Mouse (Mus musculus) right cerebral cortex, postnatal 10 days (tissue): ENCODE results near the gene Lins1.

Experiments used
- DNase-seq, 2 experiments: peaks; one replicate each; pipeline ENCODE4 v3.0.0; 2021; ENCODE audit warnings: low spot score in 2 of 2

Lins1 gene

DNA sequence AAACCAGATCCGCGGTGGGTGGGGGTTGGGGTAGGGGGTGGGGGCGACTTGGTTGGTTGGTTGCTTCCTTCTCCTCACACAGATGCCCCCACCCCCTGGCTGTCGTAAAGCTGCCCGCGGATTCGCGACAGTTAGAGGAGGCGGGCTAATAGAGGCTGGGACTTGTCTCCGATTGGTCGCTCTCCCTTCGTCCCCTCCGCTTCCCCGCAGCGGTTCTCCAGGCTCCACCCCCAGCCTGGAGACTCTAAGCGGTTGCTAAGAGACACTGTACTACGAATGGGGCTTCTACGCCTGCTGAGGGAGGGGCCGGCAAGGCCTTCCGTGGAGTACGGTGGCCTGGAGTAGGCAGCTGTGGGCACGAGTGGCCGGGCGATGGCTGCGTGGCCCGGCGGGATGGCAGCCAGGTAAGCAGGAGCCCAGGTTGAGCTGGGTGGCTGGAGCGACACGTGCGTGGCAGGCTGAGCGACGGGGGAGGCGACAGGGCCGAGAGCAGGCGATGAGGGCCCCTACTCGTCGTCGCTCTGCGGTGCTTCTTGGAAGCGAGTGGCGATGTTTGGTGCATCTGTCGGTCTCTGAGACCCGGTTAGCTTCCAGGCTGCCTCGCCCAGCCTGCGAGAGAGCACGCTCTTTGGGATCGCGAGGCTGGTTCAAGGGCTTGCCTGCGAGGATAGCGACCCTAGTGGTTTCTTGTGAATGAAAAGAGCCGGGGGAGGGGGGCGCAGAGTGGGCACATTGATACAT, at the start of gene Lins1:
TSS of gene Lins1 (plus strand) at position 270 of the 741 bp plus-strand sequence.
- peak; percentile 99 to 100 for DNase-seq

DNA sequence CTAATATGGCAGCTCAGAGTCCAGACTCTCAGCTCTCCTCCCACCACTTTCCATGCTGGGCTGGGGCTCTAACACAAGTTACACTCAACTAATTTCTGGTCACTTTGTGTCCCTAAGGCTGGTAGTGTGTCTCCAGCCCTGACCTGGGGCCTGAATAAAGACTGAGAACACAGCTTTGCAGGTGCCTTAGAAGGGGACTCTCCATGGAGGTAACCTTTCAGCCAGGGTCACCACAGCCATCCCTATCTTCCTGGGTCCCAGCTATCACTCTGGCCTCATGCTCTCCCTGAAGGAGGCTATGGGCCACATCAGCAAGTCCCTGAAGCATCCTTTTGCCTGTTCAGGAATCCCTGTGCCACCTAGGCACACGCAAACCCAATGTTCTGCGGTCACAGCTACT, 44.0 kb upstream of the Lins1 start:
- DNase-seq: no peak

DNA sequence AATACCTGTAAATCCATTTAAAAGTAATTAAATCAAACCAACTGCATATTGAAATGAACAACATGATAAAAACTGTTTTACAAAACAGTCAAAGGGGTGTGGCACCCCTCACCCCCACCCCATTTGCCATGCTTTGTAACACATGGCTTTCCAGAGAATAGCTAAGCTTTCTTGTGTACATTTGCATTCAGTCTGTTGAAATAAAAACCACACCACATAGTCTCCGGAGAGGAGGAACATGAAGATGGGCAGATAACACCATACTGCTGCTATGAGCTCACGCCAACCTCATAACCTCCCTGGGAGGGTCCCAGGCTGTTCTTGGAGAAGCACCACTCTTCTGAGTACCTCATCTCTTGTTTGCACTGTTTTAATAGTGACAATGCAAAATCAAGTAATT, 40.5 kb upstream of the Lins1 start:
- no peak for DNase-seq

DNA sequence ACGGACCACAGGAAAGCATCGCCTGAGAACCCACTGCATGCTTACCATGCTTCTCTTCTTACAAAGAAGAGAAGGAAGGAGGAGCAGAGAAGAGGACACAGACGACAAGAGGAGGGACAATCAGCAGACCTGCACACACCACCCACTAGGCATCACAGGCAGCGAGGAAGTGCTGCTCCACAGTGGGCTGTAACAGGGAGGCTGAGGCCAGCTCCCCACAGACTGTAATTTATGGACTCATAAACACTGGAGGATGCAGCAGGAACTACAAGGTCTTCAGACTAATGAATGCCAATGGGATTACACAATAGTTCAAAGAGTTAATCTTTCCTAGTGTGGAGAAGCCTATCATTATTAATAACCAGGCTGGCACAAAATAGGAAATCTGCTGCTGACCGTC, 38.8 kb upstream of the Lins1 start:
- no peak for DNase-seq

DNA sequence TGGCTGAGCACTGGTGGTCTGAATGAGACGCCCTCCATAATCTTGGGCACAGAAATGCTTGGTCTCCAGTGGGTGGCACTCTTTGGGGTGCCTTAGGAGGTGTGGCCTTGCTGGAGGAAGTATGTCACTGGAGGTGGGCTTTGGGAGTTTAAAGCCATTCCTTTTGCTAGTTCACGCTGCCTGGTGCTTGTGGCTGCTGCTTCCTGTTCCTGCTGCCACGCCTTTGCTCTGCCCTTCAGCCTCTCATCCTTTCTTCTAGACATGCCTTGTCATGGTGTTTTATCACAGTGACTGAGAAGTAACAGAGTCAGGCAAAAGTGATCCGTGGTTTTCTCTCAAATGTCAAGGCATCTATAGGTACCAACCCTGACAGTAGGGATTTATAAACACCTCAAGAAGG, 37.5 kb upstream of the Lins1 start:
- no peak for DNase-seq

DNA sequence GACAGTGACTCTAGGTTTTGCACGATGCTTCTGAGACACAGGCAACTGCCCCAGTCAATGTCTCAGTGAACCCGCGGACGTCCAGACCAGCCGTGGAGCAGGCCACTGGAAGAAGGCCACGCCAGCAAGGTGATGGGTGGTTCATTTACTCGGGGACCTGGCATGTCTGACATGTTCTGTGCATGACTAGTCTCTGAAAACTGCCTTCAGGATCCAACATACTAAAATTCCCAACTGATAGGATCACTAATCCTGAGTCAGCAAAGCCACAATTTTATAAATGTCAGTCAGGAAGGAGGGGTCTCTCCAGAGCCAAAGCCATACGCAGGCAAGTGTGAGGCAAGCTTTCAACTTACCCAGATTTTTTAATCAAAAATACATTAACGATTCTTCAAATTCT, 36.1 kb upstream of the Lins1 start:
- DNase-seq: no peak

DNA sequence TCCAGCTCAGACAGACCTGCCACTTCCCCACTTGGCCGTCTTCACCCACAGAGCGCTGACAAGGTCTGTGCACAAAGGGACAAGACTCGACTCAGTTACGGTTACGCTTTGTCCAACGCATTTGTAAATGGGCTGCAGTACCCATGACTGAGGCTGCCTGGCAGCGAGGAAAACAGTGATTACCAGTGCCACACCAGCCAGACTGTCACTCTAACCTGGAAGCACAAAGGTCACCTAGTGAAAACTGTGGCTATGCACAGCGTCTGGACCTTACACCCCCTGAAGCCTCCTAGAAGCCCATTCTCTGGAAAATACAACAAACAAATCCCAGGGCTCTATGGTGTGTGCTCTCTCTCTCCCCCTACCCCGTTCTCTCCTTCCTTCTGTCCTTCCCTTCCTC, 34.2 kb upstream of the Lins1 start:
- DNase-seq: no peak

DNA sequence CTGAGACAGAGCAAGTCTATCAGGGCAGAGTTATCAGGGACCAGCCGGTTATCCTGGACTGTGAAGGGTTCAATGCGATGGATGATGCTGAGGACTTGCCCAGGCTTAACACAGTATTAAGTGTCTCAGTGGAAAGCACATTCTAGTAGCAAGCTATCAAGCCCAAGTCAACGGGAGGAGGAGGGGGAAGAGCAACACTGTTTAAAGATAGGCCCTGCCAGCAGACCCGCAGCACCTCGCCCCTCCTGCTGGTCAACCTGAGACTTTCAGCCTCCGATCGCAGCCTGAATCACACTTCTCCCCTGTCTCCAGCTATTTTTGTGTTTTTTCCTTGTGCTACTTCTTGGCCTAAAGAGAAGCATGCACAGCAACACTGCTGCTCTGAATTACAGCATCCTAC, 29.4 kb upstream of the Lins1 start:
- DNase-seq: no peak

DNA sequence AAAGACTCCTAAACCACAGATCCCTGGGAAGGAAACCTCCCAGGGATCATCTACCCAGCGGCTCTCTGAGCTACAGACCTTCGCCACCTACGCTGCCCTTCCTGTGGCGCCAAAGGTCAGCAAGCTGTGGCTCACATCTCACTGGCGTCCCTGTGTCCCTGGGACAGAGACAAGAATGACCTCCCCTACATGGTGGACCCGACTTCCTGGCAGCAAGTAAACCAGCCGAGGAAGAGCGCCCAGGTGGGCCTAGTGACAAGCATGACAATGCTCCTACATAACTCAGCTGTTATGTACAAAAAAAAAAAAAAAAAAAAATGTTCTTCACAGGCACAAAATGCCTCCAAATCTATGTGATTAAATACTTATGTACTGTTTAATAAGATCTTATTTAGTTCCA, 28.7 kb upstream of the Lins1 start:
- DNase-seq: peak in 1 of 2 experiments; percentile 30

DNA sequence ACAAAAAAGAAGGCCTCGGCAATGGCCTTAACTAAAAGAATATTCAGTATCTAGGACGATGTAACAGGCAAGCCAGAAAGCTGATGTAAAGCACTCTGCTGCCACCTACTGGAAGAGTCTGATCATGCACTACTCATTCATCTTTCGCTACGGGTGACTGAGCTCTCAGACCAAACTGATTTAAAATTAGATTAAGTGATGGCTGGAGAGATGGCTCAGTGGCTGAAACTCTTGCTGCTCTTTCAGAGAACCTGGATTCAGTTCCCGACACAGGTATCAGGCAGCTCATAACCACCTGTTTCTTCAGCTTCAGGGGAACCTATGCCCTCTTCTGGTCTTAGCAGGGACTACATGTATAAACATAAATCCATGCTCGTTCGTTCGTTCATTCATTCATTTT, 28.1 kb upstream of the Lins1 start:
- DNase-seq: peak; percentile 85 to 87

DNA sequence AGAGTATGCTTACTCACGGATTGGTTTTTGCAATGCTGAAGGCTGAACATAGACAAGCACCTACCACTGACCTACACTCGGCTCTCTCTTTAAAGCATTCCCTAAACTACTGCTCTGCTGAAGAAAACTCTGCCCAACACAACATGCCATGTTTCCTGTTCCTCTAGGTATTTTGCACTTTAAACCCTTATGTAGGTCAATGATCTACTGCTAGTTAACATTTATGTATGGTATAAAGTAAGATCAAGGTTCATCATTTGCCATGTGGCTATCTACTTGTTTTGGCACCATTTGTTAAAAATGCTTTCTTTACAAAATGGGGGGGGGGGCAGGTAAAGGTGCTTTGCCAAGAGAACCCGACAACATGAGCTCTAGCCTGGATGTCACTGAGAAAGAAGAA, 26.1 kb upstream of the Lins1 start:
- no peak for DNase-seq

DNA sequence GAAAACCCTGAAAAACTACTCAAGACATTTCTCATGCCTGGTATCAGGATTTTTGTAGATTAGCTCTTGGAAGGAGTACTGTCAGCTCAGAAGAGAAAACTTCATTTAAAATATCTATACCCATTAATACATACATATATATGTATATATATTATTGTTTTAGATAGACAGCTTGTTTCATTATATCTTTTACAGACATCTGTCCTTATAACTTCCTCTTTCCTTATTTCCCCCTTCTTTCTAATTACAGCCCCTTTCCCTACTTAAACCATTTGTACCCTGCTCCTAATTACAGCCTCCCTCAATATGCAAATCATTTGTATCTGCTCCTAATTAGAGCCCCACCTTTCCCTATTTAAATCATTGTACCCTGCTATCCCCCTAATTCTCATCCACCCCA, 22.6 kb upstream of the Lins1 start:
- no peak for DNase-seq

DNA sequence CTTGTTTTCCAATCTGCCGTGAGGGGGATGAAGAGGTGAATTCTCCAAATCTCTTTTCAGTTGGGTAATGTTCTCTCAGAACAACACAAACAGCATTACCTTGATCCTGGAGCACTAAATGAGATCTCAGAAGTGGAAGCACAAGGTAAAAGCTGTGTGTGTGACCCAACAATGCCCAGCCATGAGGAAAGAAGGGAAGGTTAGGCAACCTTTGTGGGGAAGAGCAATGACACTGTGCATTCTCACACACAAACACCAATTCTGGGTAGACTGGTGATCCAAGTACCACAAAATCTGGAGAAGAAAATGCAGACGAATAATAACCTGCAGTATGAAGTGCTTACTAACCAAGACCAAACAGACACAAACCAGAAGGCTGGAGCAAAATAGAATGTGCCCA, 13.9 kb upstream of the Lins1 start:
- DNase-seq: no peak

DNA sequence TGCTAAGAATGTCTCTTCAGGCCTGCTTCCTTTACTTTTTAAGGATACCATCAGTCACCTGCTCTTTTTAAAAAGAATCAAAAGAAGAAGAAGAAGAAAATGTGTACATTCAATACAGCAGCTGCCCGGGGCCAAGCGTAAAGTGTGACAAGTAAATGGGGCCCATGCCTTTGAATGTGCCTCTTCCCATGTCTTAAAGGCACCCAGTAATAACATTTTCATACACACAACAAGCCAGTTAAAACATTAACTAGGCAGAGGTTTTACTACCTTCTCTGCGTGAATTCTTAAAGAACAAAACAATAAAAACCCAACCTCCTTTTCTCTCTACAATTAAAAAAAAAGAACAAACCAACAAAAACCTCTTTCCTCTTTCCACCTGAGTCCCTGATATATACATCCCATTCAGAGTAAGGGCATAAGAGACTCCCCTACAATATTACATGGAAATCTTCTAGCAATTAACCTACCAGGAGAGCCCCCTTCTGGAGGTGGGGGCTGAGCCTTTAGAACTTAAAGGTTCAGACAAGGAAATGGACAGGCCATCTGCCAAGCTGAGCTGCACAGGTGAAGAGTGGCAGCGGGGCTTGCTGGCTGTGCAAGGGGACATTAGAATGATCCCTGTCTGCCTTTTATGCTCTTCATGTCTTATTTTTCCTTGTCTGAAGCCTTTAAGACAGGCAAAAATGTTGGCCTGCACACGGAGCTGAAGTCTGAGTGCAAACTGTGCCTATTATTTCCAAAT, 7.4 kb upstream of the Lins1 start:
- no peak for DNase-seq

DNA sequence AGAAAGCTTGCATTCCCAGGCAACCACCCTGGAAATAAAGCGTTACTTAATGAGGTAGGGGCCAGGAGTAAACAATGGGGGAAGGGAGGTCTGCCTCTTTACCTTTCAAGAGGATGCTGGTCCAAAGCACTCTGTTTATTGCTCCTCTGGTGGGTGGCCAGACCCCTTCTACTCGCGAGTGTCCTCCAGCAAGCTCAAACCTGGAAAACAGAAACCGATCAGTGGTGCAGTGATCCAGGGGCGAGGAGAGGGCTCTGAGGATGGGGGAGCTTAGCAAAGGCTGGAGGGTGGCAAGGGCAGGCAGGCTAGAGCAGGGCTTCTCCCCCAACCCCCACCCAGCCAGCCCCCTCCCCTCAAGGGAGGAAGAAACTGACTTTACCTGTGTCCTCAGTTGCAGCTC, 968 bp upstream of the Lins1 start:
- no peak for DNase-seq

DNA sequence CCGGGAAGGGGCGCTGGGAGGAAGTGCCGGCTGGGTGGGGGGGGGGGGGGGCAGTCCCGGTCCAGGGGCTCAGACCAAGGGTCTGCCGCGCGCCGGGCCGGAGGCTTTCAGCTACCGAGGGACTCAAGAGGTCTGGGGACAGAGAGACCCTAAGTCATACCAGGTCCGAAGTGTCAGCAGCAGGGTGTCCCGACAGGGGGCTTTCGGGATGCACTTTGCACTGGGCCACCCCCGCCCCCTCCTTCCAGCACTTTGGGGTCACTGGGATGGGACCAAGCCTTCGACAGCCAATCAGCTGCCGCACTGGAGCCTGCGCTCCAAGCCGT, 432 bp upstream of the Lins1 start, which contains the start of gene Asb7:
TSS of gene Asb7 (minus strand) at position 303 of the 326 bp plus-strand sequence.
- DNase-seq: no peak

DNA sequence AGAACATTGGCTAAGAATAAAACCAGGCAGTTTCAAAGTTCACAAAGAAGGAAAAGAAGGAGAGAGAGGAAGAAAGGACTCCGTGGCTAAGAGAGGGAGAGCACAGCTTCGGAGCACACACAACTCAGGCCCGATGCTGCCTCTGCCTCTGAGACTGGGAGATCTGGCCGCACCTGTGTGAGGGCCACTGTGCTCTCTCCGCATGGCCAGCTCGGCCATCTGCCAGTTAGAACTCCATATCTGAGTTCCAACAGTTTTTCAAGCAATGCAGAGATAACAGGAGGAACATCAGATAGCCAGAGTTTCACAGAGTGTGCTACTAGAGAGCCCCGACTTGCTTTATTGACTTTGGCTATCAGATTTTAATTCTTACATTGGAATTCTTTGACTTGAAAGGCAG, 4.8 kb downstream of the Lins1 start:
- no peak for DNase-seq

DNA sequence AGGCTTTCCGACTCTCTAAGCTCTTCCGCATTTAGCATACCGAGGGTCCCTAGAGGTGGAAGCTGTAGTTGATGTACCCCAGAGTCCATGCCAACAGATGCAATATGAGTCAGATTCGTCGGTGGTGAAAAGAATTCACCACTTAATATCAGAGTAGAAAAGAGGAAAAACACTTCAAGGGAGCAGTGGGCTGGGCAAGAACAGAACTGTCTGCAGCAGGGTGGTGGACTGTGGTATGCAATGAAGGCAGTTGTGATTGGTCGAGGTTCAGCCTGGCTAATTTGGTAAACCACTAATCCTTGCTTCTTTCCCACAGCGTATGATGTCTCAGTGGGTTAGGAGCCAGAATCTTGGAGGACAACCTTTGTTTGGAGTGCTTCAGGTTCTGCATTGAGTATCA, 13.0 kb downstream of the Lins1 start:
- peak in 1 of 2 experiments; percentile 7 for DNase-seq

DNA sequence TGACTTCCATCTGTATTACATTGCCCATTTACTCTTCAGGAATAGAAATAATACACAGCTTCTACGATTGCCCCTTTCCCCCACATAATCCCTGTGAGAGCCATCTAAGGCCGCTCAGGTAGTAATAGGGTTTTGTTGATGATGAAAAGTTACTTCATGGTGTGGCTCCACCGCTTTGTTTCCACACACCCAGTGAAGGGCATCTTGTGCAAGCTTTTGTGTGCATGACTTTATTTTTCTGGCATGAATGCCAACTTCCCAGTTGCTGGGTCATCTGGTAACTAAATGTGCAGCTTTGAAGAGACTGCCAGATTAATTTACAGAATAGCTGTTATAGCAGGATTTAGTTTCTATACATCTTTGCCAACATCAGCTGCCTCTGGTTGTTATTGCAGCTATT, 14.9 kb downstream of the Lins1 start:
- no peak for DNase-seq

DNA sequence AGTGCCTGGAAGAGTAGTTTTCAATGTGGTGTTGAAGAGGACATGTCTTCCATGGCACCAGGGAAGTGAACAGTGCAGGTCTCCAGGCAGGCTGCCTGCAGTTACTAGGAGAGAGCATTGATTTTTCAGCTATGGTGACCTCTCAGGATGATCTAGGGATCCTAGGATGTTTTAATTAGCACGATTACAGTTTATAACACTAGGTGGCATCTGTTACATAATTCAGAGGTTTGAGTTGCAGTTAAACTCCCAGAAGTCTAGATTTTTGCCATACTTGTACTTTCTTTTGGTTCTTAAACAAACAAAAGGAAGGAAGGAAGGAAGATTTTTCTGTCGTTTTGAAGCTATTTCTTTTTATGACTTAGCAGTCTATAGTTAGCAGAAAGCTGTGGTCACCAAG, 21.5 kb downstream of the Lins1 start:
- DNase-seq: peak in 1 of 2 experiments; percentile 13

DNA sequence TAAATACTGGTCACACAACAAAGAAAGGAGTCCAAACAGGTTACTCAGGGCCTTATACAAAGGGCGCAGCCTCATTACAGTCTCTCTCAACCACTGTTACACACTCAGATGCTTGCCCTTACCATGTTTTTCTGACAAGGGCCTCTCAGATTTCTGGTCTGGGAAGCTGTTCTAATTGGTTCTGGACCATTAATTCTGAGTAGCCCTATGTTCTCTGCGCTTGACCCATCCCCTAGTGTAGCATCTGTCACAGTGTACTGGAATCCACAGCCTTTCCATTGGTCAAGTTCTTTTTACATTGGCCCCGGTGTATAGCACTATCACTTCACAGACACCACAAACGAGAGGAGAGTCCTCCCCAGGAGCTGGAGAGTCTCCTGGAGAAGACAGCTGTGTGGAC, 34.8 kb downstream of the Lins1 start:
- DNase-seq: no peak

DNA sequence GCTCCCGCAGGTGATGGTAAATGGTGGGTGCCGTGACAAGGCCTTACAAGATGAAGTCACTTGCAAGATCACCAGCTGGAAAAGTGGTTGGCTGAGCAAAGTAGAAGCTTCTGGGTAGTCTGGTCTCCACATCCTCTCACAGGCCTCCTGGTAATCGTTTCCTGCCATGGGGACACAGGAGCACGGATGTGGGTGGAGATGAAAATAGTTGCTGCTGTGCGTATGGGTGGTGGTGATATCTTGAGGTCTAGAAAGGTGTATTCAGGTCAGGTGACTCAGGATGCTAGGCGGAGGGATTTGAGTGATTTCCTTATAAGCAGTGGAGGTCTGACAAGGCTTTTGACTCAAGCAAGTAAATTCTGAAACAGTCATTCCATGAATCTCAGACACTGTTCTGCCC, 35.3 kb downstream of the Lins1 start:
- no peak for DNase-seq

DNA sequence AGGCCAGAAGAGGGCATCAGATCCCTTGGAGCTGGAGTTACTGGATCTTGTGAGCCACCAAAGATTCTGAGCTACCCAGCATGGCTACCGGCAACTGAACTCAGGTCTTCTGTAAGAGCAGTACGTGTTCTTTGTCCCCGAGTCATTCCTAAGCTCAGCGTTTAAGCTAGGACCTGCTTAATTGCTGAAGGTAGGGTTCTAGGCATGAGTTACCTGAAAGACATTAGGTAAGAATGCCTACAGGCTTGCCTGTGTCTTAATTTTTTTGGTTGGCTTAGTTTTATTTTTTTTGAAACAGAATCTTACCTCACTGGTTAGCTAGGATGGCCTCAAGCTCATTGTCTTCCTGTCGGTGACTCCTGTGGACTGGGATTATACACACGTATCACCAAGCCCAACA, 38.4 kb downstream of the Lins1 start:
- DNase-seq: no peak

DNA sequence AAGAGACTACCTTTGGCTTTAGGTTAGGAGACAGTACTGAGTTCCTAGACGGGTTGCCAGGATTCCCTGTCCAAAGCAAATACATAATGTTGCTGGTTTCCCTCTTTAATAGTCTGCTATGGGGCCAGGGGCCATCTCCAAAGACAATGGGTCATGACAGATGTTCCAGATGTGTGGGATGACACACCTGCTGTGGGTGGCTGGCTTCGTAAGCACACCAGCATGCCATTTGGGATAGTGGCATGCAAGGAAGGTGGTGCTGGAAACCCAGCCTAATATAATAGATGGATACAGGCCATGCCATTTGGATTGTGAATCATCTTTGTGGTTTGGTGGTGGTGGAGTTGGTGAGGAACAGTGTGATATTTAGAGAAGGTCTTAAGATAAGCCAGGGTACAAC, 39.5 kb downstream of the Lins1 start:
- DNase-seq: no peak
